Mouse (Mus musculus) adrenal gland, adult 18-20 months (tissue): ENCODE measurements at regions not wholly inside any gene's neighbourhood (a gene's known extent, or its start where the extent isn't known, plus 50 kb on each side); places are given as distances from the start of the nearest gene placed in this dataset.

Experiments used
- DNase-seq, 2 experiments: peaks; one replicate each; pipeline ENCODE4 v3.0.0; 2021 to 2022; ENCODE audit warnings: low spot score in 2 of 2

DNA sequence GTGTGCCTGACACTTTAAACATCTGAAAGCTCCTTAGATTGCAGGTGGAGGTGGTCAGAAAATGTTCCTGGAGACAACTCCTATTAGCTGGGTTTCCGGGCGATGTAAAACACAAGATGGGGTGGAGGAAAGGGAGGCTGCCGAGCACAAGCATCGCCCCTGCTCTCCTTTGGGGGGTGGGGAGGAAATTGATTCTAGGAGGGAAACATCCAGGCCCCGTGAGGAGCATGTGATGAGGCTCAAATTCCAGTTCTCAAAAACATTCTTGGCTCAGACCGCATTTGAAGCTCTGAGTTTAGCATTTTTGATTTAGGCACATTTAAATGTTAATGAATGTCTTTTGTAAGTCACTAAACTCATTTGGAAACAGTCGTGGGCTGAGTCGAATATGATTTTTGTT is 105.5 kb downstream of the Rpl14 start:
- DNase-seq = no peak

GRCm38 (mm10) chr9:120677216-120677615 is 106.0 kb downstream of the Rpl14 start:
- DNase-seq = no peak

DNA sequence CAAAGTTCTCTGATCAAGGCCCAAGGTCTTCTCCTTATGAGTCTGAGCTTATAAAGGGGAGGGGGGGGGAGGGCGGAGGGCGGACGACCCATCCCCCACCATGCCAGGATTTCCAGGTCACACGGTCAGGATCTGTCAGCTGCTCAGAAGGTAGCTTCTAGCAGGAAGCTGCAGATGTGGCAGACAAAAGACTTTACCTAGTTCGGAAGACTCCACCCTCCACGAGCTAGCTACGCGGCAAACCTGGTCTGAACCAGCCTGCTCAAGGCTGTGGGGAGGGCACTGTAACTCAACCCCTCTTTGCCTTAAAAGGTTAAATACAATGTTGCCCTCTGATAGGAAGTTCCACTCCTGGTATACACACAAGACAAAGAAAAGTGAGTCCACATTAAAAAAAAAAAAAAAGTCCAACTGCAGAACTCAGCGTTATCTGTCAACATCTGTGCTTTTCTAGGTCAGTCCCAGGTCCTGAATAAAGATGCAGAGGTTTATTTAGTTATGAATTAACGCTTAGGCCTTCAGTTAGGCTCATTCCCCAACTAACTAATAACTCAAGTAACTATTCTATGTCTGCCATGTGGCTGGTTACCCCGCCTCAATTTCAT is 108.7 kb downstream of the Rpl14 start:
- DNase-seq = no peak

GRCm38 (mm10) chr9:120681404-120681803 is 110.2 kb downstream of the Rpl14 start:
- no peak for DNase-seq

- no peak for DNase-seq
These were observed 114.7 kb downstream of the Rpl14 start for GRCm38 (mm10) chr9:120685961-120686360.

DNA sequence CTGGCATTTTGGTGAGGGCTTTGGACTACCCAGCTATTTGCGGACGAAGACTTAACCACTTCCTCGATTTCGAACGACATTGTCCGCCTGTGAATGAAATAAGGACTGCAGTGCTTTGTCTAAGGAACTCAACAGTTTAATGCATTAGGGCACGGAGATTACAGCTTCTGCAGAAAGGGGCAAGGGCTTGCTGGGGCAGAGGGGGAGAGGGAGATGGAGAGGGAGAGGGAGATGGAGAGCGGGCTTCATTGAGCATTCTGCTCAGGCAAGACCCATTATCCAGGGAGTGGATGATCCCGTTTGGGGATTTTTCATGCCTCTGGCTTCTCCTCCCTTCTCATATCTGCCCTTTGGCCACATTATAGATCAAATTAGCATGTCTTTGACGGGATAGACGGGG is 117.8 kb downstream of the Rpl14 start:
- no peak for DNase-seq

DNA sequence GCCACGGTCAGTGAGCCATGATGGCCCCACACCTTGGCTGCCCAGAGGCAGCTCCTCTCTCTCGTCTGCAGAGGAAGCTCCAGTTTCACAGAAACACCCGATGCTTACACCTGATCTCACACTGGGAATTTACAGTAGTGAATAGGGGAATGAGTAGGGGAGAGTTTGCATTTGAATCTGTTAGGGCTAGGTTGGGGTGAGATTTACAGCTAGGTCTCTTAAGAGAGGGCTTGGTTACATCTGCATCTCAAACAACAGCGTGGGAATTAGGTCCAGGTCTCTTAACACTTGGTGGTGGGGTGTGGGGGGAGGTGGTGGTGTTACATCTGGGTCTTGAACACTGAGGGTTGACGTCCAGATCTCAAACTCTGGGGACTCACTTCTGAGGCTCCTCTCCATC is 119.3 kb downstream of the Rpl14 start:
- no peak for DNase-seq

DNA sequence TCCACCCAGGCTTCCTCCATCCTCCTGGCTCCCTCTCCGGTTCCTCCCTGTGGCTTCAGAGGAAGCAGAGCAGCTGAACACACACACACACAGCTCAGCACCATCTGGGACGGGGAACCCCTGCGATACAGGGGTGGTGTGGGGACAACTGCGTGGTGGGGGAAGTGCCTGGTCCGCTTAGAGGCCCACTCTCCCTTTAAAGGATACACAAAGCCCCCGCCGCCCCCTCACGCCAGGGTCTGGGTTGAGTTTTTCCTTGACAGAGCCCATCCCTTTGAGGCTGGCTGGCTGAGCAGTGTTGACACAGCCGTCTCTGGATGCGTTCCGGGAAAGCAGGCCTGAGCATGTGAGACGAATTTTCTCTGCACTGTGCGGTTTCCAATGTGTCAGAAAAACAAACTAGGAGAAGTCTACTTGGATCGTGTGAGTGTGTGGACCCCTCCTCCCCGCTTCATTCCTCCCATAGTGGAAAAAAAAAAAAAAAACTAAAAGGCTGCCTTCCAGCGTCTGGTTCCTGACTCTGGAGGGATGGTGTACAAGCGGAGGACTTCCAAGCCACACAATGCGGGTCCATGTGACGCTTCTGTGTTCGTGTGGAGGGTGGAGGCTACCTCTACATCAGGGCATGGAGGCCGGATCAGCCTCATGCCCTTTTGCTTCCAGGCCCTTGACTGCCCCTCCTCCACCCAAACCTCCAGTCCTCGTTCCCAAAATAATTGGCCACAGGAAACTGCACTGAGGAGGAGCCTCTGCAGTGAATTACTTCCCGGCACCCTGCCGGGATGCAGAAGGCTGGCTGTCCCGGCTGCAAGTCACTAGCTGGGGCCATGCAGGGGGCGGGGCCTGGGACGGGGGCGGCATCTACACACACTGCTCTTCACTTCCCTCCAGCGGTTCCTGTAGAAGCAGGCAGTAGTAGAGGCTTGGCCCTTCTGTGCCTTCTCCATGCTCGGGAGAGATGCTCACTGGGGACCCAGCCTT is 120.0 kb downstream of the Rpl14 start:
- DNase-seq = peak; percentile 57 to 74

DNA sequence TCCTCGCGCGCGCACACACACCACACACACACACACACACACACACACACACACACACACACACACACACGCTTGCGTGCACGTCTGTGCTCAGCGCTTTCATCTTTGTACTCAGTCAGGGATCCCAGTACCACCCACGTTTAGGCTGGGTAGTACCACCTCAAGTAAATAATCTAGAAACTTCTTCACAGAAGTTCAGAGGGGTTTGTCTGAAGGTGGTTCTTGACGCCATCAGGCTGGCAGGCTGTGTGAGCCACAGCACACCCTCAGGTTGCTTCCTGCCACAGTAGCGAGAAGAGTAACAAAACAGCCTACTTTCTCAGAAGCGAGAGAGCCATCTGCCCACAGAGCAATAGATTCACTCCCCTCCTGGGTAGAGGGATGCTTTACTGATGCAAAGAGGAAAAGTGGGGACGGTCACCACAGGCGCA is 120.7 kb downstream of the Rpl14 start:
- peak in 1 of 2 experiments; percentile 14 for DNase-seq

DNA sequence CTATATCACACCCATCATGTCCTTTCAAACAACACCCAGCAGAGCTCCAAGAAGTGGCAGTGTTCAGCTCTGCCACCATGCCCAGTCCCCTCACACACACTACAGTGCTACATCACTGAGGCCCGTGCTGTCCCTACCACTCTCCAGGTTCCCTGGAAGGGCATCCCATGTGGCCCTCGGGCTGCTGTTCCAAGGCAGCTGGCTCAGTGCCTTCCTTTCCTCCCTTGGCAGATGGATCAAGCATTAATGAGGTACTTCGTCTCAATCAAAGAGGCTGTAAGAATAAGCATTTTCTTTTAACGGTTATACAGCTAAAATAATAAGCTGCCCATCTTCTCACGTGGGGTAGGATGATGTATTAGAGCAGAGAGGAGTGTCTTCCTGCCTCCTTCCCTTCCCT is 123.2 kb downstream of the Rpl14 start:
- DNase-seq = peak in 1 of 2 experiments; percentile 12

- DNase-seq = peak in 1 of 2 experiments; percentile 20
These were observed 124.7 kb downstream of the Rpl14 start for GRCm38 (mm10) chr9:120695966-120696365.

DNA sequence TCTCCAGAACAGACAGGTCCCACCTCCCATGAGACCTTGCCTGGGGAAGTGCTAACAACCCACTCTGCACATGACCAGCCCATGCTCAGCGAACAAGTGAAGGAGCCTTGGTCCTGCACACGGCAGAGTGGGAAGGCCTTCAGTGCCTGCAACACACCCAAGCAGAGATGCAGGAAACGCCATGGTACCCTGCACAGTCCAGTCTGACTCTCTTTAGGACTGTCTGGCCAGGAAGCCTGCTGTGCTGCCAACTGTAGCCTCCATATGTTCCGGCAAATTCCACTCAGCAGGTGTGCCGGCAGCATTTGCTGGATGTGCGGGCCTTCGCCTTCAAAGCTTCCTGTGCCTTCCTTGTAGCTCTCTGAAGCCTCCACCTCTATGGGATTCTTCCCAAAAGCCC is 126.5 kb downstream of the Rpl14 start:
- peak in 1 of 2 experiments; percentile 6 for DNase-seq

DNA sequence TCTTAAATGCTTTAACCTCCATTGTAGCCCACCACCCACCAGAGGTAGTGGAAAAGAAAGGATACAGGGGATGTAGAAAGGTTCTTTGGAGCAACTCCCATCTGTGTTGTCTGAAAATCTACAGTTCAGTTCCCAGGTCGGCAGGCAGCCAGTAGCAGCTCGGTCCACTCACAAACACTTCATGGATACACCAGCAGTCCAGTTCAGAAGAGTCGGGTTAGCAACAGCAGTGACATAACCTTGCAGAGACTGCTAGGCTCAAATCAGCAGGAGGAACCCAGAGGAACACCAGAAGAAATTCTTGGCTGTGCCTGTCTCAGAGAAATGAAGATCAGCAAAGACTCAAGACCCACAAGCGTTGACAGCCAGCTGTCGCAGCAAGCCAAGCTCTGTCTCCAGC is 128.5 kb downstream of the Rpl14 start:
- DNase-seq = peak in 1 of 2 experiments; percentile 5

GRCm38 (mm10) chr9:120702836-120703235 is 131.6 kb downstream of the Rpl14 start:
- DNase-seq = peak in 1 of 2 experiments; percentile 10

DNA sequence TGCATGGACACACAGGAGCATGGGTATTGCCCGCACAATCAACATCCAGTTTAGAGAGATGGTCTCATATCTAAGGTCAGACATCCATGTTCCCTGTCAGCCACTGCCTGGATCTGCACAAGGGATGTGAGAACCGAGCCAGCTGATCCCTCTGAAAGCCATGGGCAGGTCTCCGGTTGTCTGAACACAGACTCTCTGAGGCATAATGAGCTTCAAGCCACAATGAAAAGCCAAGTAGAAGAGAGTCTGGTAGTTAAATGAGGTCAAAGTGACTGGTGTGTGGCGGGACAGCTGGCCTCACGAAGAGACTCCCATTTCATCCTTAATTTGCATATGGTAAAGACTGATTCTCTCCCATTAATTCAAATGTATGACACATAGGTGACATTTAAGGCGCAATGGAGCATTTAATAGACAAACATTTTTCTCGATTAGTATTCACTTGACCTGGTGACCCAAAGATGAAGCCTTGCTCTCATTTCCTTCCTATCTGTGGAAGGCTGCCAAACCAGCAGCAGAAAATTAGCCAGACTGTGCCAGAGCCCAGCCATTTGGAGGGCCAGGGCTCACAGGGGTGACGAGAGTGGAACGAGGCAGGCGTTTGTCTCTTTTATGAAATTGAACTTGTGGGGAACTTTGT is 132.2 kb downstream of the Rpl14 start:
- DNase-seq = peak in 1 of 2 experiments; percentile 17

DNA sequence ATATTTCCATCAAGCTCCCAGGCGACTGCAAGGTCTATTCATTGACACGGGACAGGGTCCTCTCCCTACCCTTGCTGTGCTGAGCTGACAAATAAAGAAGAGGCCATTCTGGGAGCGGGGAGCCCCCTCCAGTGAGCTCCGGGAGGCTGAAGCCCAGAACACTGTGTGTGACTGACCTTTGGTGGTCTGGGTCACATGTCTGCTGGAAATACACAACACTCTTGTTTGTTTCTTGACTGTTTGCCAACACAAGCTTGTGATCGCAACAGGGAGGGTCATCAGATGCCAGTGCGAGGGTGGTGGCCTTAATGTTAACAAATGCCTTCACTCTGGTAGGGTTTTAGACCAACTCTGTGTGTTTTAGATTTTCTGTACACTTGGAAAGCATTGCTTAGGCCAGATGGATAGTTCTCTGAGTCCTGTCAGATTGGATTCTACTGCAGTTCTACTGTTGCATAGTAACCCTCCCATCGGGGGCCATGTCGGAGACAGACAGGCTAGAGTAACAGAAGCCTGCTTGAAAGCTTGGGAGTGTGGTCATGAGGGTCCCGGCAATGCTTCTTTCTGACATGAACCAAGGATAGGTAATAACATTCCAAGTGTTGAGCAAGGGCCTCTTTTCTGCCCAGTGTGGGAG is 135.4 kb downstream of the Rpl14 start:
- DNase-seq = no peak

DNA sequence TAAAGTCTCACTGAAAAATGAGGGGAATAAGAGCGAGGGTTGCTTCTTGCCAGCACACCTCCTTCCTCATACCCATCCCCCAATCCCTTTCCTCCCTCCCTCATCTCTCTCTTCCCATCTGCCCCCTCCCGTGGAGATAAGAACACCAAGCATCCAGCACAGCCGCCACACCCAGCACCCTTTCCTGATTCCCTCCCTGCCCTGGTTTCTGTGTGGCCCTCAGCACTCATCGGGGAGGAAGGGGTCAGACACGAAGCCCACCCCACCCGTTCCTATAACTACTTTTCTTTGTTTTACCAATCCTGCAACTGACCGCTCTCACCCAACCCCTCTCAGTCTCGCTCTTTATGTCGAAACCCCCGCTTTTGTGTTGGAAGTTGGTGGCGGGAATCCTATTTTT is 137.3 kb downstream of the Rpl14 start:
- DNase-seq = no peak

DNA sequence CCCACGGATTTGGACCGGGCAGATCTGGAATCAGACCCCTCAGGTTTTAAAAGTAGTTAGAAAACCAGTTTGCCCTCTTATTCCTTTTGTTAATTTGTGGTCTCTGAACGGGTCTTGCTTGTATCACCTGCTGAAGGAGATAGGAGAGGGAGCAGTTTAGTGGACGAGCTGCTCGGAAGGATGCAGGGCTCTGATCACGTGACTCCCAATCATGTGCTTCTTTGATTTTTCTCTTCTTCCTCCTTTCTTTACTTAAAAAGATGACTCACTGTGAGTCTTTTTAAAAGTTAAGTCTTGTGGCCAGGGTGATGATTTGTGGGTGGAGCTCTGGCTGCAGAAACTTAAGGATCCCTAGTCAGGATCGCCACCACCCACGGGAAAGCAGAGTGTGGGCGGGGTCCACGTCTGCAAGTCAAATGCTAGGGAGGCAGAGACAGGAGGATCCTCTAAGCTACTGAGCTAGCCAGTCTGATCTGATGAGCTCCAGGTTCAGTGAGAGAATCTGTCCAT is 138.0 kb downstream of the Rpl14 start:
- DNase-seq = no peak

- no peak for DNase-seq
These were observed 141.7 kb downstream of the Rpl14 start for GRCm38 (mm10) chr9:120712987-120713386.

DNA sequence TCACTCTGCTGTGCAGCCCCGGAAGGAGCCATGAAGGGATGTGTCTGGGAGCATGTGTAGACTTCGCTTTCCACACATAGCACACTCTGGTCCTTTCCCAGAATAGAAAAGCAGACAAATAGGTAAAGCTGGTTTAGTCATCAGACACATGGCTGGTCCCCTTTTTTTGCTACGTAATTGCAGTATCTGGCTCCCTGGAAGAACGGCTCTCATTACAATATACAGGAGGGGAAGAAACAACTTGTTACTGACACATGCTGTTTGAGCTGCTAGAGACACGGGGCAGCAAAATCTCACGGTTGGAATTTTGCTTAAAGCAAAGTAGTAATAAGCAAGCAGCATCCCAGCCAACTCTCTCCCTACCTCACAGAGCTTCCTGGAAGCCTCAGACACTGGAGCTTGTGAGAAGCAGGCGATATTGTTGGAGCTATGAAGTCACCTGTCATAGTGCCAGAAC is 144.4 kb downstream of the Rpl14 start:
- no peak for DNase-seq

DNA sequence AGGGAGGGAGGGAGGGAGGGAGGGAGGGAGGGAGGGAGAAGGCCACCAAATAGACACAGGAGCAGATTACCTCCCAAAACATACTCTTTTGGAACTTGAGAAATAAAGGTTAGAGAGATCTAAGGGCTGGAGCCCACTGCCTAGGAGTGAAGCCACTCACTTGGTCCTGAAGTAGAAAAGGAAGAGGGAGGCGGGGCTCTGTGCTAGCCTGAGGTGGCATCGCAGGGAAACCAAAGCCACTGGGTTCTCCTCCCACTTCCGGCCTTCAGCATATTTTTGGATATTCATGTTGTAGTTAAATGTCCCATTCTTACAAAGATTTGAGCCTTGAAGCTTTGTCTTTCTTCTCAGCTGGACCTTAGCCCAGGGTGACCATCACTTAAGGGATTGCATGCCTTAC is 147.6 kb downstream of the Rpl14 start:
- no peak for DNase-seq
